Mouse (Mus musculus): ENCODE results near the gene 2010003K11Rik. TPM values are rescaled to one million over a fixed set of nuclear protein-coding genes. Genes with fewer than 3 reads are reported as not detected.

2010003K11Rik gene
- polyA plus RNA-seq, 1 experiment from 2014 or later = 156 TPM

DNA sequence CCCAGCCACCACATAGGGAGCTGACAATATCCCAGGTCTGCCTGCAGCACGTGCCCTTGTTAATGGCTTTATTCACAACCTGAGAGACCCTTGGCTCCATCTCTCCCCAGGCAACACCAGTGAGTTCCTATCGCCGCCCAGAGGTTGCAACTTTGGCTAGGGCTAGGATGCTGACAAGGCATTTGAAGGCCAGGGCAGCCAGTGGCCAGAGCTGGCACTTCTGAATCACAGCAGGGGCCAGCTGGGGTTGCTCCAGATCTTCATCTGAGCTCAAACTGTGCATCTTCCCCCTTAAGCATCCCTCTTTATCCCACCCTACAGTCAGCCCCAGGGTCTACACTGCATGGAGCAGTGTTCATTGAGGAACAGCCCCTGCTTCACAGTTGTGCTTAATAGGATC, 23.6 kb downstream of the 2010003K11Rik start:
- 63% methylated on average over 3 of the region's 3 CpGs for WGBS
- no peak overlapping the region for H3K27ac ChIP-seq (ENCODE audit: low read depth, low read length)
- no peak overlapping the region for H3K9ac ChIP-seq (ENCODE audit: low read depth, low read length)
- H3K36me3 ChIP-seq (ENCODE audit: control insufficient read depth, insufficient read depth) = no peaks in the 10 kb centered on the region
- ATAC-seq = no peak
- H3K27me3 ChIP-seq (replicated peaks; ENCODE audit: control insufficient read depth, insufficient read depth, low read length) = peaks cover 31% of the 10 kb centered on the region
- H3K4me1 ChIP-seq (replicated peaks; ENCODE audit: control insufficient read depth, insufficient read depth, low read length) = 0 out of 2 replicates have a peak, but pooled peaks cover 4% of the 10 kb centered on the region
- no peak overlapping the region for H3K4me2 ChIP-seq (replicated peaks; ENCODE audit: low read depth)
- H3K9me3 ChIP-seq (ENCODE audit: control insufficient read depth) = no peaks in the 10 kb centered on the region
- TF ChIP-seq CTCF (IDR thresholded peaks at IDR 0.05; ENCODE audit: low read depth) = no peak
- H3K4me3 ChIP-seq (ENCODE audit: low read depth, low read length) = no peak overlapping the region

DNA sequence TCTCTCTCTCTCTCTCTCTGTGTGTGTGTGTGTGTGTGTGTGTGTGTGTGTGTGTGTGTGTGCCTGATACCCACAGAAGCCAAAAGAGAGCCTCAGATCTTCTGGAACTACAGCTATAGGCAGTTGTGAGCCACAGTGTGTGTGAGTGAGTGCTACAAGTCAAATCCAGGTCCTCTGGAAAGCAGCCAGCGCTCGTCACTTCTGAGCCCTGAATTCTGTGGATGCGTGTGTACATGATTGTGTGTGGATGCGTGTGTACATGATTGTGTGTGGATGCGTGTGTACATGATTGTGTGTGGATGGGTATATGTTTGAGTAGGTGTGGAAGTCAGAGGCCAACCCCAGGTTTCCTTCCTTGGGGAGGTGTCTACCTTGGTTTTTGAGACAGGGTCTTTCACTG, 24.8 kb downstream of the 2010003K11Rik start:
- no peak overlapping the region for H3K4me3 ChIP-seq (ENCODE audit: low read depth, low read length)
- 90% methylated on average over 5 of the region's 5 CpGs for WGBS
- H3K36me3 ChIP-seq (ENCODE audit: control insufficient read depth, insufficient read depth) = no peaks in the 10 kb centered on the region
- ATAC-seq = no peak
- H3K4me1 ChIP-seq (replicated peaks; ENCODE audit: control insufficient read depth, insufficient read depth, low read length) = 0 out of 2 replicates have a peak, but pooled peaks cover 4% of the 10 kb centered on the region
- H3K27ac ChIP-seq (ENCODE audit: low read depth, low read length) = no peak overlapping the region
- peaks cover 34% of the 10 kb centered on the region for H3K27me3 ChIP-seq (replicated peaks; ENCODE audit: control insufficient read depth, insufficient read depth, low read length)
- TF ChIP-seq CTCF (IDR thresholded peaks at IDR 0.05; ENCODE audit: low read depth) = no peak
- H3K9ac ChIP-seq (ENCODE audit: low read depth, low read length) = no peak overlapping the region
- no peak overlapping the region for H3K4me2 ChIP-seq (replicated peaks; ENCODE audit: low read depth)
- H3K9me3 ChIP-seq (ENCODE audit: control insufficient read depth) = no peaks in the 10 kb centered on the region

DNA sequence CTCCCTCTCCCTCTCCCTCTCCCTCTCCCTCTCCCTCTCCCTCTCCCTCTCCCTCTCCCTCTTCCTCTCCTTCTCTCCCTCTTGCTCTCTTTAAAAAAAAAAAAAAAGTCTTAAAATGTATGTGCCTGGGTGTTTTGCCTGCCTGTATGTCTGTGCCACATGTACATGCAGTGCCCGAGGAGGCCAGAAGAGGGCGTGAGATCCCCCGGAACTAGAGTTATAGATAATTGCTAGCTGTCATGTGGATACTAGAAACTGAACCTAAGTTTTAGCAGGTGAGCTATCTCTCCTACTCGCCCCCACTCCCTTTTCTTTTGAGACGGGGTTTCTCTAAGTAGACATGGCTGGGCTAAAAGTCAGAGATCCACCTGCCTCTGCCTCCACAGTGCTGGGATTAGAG, 30.0 kb downstream of the 2010003K11Rik start:
- no peak for ATAC-seq
- no peak overlapping the region for H3K27ac ChIP-seq (ENCODE audit: low read depth, low read length)
- 0 out of 2 replicates have a peak, but pooled peaks cover 3% of the 10 kb centered on the region for H3K27me3 ChIP-seq (replicated peaks; ENCODE audit: control insufficient read depth, insufficient read depth, low read length)
- H3K36me3 ChIP-seq (ENCODE audit: control insufficient read depth, insufficient read depth) = no peaks in the 10 kb centered on the region
- no peaks in the 10 kb centered on the region for H3K9me3 ChIP-seq (ENCODE audit: control insufficient read depth)
- no peak overlapping the region for H3K4me2 ChIP-seq (replicated peaks; ENCODE audit: low read depth)
- 35% methylated on average over 5 of the region's 5 CpGs for WGBS
- H3K4me3 ChIP-seq (ENCODE audit: low read depth, low read length) = no peak overlapping the region
- no peaks in the 10 kb centered on the region for H3K4me1 ChIP-seq (replicated peaks; ENCODE audit: control insufficient read depth, insufficient read depth, low read length)
- TF ChIP-seq CTCF (IDR thresholded peaks at IDR 0.05; ENCODE audit: low read depth) = peak; percentile 60
- no peak overlapping the region for H3K9ac ChIP-seq (ENCODE audit: low read depth, low read length)

DNA sequence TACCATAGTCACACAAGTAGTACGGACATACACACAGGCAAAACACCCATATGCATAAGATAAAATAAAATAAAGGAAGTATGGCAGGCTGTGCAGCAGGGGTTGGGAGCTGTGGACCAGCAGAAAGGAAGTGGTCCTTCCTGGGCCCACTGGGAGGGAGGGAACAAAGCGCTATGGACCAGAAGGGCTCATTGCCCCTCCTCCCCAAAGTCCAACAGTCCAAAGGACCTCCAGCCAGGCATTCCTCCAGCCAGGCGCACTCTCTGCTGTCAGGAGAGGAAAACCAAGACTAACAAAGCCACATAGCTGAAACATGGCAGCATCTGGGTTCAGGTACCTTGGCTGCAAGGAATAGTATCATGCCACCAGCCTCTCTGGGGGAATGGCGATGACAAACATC, 33.7 kb downstream of the 2010003K11Rik start:
- no peak for TF ChIP-seq CTCF (IDR thresholded peaks at IDR 0.05; ENCODE audit: low read depth)
- Histone ChIP-seq H3K9ac (ENCODE audit: low read depth, low read length) (no peak overlapping the region), H3K36me3 (ENCODE audit: control insufficient read depth, insufficient read depth) (no peaks in the 10 kb centered on the region), H3K4me3 (ENCODE audit: low read depth, low read length) (no peak overlapping the region), H3K4me2 (replicated peaks; ENCODE audit: low read depth) (no peak overlapping the region), H3K27me3 (replicated peaks; ENCODE audit: control insufficient read depth, insufficient read depth, low read length) (0 out of 2 replicates have a peak, but pooled peaks cover 3% of the 10 kb centered on the region), H3K9me3 (ENCODE audit: control insufficient read depth) (no peaks in the 10 kb centered on the region), H3K4me1 (replicated peaks; ENCODE audit: control insufficient read depth, insufficient read depth, low read length) (no peaks in the 10 kb centered on the region), H3K27ac (ENCODE audit: low read depth, low read length) (no peak overlapping the region)
- WGBS = 78% methylated on average over 4 of the region's 4 CpGs
- ATAC-seq = no peak

DNA sequence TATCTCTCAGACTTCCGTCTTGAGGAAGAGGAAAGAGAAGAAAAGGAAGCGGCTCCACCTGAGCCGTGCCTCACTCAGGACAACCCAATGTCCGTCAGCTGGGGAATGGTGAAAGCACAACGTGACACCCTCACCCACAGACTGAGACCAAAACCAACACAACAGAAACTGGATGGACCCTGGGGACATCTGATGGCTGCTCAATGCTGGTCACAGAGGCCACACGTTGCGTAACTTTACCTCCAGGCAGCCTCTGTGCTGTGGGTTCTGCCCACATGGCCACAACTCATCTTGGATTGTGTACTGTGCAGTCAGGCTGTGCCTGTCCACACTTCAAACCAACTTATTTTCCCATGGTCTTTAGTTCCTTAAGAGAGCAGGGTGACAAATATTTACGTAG, 36.4 kb downstream of the 2010003K11Rik start:
- Histone ChIP-seq H3K27ac (ENCODE audit: low read depth, low read length) (no peak overlapping the region), H3K4me2 (replicated peaks; ENCODE audit: low read depth) (no peak overlapping the region), H3K4me3 (ENCODE audit: low read depth, low read length) (no peak overlapping the region), H3K27me3 (replicated peaks; ENCODE audit: control insufficient read depth, insufficient read depth, low read length) (no peaks in the 10 kb centered on the region), H3K9me3 (ENCODE audit: control insufficient read depth) (no peaks in the 10 kb centered on the region), H3K9ac (ENCODE audit: low read depth, low read length) (no peak overlapping the region), H3K36me3 (ENCODE audit: control insufficient read depth, insufficient read depth) (no peaks in the 10 kb centered on the region), H3K4me1 (replicated peaks; ENCODE audit: control insufficient read depth, insufficient read depth, low read length) (no peaks in the 10 kb centered on the region)
- no peak for TF ChIP-seq CTCF (IDR thresholded peaks at IDR 0.05; ENCODE audit: low read depth)
- ATAC-seq = no peak
- 80% methylated on average over 8 of the region's 8 CpGs for WGBS

DNA sequence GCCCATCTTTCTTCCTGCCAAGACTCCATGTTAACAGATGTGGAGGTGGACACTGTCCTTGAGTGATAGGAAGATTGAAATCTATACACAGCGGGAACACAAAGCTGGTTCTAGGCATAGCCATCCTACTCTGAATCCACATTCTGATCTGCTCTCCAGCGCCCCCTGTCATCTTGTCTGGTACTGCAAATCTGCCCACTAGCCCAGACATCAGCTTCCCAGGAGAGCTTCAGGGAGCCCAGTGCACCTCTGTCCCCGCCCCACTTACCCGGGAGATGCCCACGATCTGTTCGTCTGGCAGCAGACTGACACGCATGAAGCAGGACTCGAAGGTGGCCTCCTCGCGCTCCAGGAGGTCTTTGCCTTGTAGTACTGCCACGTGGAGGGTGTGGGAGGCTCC, 42.2 kb downstream of the 2010003K11Rik start:
- H3K4me2 ChIP-seq (replicated peaks; ENCODE audit: low read depth) = no peak overlapping the region
- peak; percentile 36; the same call in 1 of the 2 replicates for ATAC-seq
- 12% methylated on average over 11 of the region's 11 CpGs for WGBS
- no peaks in the 10 kb centered on the region for H3K36me3 ChIP-seq (ENCODE audit: control insufficient read depth, insufficient read depth)
- H3K27ac ChIP-seq (ENCODE audit: low read depth, low read length) = no peak overlapping the region
- TF ChIP-seq CTCF (IDR thresholded peaks at IDR 0.05; ENCODE audit: low read depth) = peak; percentile 81
- no peaks in the 10 kb centered on the region for H3K9me3 ChIP-seq (ENCODE audit: control insufficient read depth)
- H3K27me3 ChIP-seq (replicated peaks; ENCODE audit: control insufficient read depth, insufficient read depth, low read length) = peaks cover 7% of the 10 kb centered on the region; the same call in 1 of the 2 replicates
- H3K4me3 ChIP-seq (ENCODE audit: low read depth, low read length) = no peak overlapping the region
- no peak overlapping the region for H3K9ac ChIP-seq (ENCODE audit: low read depth, low read length)
- H3K4me1 ChIP-seq (replicated peaks; ENCODE audit: control insufficient read depth, insufficient read depth, low read length) = no peaks in the 10 kb centered on the region

All from intestine, postnatal 0 days (tissue).